Mouse (Mus musculus) adrenal gland, postnatal 0 days (tissue): ENCODE data around the gene Arhgef25. TPM values are rescaled to one million over a fixed set of nuclear protein-coding genes. Genes with fewer than 3 reads are reported as not detected.

Experiments used
- polyA plus RNA-seq: library from polyadenylated mRNA; unstranded; fragments of >200 nt; fragmentation: Nextera tagmentation; extraction: Ambion mirVana; gene quantifications from 2 replicates; pipeline ENCODE4 v1.2.1, GENCODE M21; 2015

Arhgef25 gene
- polyA plus RNA-seq = 26.9 and 37.1 TPM in 2 replicates

GRCm38 (mm10) chr10:127189651-127190381 lies at the start of gene Arhgef25:
Gene Arhgef25, minus strand, starts transcription at chr10:127190083.

DNA sequence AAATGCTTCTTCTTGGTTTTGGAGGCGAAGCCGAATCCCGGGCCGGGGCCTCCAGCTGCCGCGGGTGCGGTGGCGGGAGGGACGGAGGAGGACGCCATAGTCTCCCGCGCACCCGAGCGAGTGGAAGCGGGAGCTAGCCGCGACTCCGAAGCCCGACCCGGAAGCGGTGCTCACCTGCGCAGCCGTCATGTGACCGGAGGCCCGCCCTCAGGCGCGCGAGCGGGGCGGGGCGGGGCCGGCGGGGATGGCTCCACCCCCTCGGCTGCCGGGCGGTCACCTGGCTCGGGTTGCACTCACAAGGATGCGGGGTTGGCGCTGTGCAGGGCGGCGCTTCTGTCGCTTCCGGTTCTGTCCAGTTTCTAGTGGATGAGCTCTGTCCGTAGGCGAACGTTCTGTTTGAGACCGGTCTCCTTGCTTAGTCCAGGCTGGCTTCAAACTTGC lies 21.6 kb upstream of the Arhgef25 start, which contains the start of gene Pip4k2c:
Pip4k2c (minus strand) TSS at position 172 of the 441 bp plus-strand sequence.

DNA sequence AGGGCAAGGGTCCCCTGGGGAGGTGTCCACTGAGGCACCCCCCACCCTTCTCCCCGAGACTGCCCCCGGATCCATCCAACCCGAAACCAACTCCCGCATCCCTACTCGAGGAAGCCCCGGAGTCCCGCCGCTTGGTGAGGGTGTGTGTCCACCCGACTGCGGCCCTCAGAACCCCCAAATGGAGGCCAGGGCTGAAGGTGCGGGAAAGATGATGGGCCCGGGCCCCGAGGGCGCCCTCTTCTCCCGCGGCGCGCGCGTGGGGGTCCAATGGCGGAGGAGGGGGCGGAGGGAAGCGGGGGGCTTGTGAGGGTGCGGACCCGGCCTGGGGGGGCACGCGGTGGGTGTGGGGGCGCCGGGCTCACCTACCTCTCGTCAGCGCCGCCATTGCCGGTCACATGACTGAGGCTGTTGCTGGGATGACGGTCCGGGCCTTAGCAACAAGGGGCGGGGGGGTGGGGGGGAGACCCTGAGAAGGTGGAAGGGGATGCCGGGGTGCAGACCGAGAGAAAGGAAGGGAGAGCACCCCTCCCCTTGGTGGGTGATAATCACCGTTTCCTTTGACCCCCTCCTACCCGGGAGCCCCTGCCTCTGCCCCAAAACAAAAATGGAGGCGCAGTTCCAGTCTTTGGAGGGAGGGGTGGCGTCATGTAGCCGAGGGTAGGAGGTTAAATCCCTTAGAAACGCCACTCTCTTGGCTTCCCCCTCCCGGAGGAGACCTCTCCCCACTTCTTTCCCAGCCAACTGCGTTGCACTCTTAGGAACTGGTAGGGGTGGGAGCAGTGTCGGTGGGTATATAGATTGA lies 5.6 kb upstream of the Arhgef25 start, which contains the start of gene Dtx3:
Dtx3 (minus strand) TSS at position 401 of the 802 bp plus-strand sequence.

DNA sequence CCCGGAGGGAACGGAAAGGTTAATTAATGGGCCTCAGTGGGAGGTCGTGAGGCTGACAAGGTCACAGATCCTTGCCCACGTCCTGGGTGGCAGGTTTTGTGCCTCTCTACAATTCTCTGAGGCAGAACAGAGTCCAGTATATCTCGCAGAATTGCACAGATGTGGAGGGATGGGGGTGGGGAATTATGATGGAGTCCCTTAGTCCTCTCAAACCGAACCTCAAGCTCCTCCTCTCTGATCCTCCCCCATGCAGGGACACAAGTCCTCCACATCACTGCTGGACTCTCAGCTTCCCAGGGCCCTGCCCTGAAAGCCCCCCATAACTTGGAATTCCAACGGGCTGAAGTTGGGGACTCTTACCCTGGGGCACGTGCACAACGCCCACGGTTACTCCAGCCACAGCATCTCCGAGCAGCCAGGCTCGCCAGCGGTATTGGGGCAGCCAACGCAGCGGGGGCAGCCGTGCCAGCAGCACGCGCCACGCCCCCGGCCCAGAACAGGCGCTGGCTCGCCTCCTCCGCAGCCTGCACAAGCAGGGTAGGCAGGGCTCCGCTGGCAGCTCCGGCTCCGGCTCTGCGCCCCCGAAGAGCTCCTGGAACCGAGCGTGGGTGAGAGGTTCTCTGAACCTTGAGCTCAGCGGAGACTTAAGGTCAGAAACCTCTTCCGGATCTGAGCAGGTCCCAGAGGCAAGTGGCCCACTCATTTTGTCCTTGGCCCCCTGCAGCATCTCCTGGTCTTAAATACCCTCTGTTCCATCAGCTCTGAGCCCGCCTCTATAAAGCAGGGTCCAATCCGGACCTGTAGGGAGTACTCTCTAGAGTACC lies 9.8 kb downstream of the Arhgef25 start, which contains the start of gene Slc26a10:
Slc26a10 (minus strand) TSS at position 775 of the 824 bp plus-strand sequence.

DNA sequence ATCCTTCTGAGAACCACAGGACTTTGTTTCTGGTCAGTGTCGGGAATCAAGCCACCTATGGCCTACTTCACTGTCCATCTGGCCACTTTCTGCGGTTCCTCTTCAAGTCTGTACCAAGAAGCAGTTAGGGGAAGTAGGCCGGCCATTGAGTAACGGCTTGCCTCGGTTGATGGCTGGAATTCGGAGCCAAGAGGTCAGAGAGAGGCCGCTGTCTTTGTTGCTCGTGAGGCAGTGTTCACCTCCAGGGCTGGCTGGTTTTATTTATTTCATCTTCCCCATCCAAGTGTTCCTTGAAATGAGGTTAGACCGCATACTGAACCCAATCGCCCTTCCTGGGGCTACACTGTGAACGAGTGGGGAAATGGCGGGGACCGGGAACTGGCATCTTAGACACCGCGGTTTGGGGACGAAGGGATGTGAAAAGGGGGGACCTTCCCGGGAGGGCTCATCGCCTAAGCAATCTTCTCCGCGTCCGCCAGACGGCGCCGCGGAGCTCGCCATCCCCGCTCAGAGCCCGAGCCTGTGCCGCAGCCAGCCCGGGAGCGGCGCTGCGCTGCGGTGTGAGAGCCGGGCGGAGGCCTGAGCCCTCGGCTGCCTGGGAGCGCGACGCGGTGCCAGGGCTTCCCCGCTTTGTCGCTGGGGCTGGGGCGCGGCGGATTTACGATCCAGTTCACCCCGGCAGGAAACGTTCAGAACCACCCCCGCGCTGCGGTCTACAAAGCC lies 25.1 kb downstream of the Arhgef25 start, which contains the start of gene B4galnt1:
B4galnt1 (plus strand) TSS at position 595 of the 723 bp plus-strand sequence.

Other genes starting within 250 kb of the Arhgef25 start
- 47.7 and 54.5 TPM in 2 replicates for gene Ctdsp2, start 211.4 kb downstream of the Arhgef25 start, polyA plus RNA-seq
- gene Avil, start 189.4 kb downstream of the Arhgef25 start, polyA plus RNA-seq = 0.22 and 0.69 TPM in 2 replicates
- 48.6 and 93.0 TPM in 2 replicates for gene Tsfm, start 159.2 kb downstream of the Arhgef25 start, polyA plus RNA-seq
- 21.1 and 31.5 TPM in 2 replicates for gene Mettl1, start 148.7 kb downstream of the Arhgef25 start, polyA plus RNA-seq
- gene Eef1akmt3, start 148.6 kb downstream of the Arhgef25 start, polyA plus RNA-seq = 0.05 and 0.15 TPM in 2 replicates
- gene Cyp27b1, start 141.8 kb downstream of the Arhgef25 start, polyA plus RNA-seq = 0.25 and 0.30 TPM in 2 replicates
- 0.98 and 1.1 TPM in 2 replicates for gene March9, start 129.9 kb downstream of the Arhgef25 start, polyA plus RNA-seq
- gene Cdk4, start 126.5 kb downstream of the Arhgef25 start, polyA plus RNA-seq = 454 and 569 TPM in 2 replicates
- 127 and 168 TPM in 2 replicates for gene Tspan31, start 119.8 kb downstream of the Arhgef25 start, polyA plus RNA-seq
- gene Agap2, start 114.8 kb downstream of the Arhgef25 start, polyA plus RNA-seq = 0.20 and 0.39 TPM in 2 replicates
- 70.0 and 115 TPM in 2 replicates for gene Os9, start 69.0 kb downstream of the Arhgef25 start, polyA plus RNA-seq
- 8.3 and 11.5 TPM in 2 replicates for gene B4galnt1, start 24.9 kb downstream of the Arhgef25 start, polyA plus RNA-seq
- 0.77 and 1.5 TPM in 2 replicates for gene Slc26a10, start 9.4 kb downstream of the Arhgef25 start, polyA plus RNA-seq
- 71.2 and 89.3 TPM in 2 replicates for gene Dtx3, start 5.6 kb upstream of the Arhgef25 start, polyA plus RNA-seq
- 20.1 and 31.2 TPM in 2 replicates for gene Pip4k2c, start 21.5 kb upstream of the Arhgef25 start, polyA plus RNA-seq
- gene Kif5a, start 73.3 kb upstream of the Arhgef25 start, polyA plus RNA-seq = 9.4 and 28.5 TPM in 2 replicates
- gene Dctn2, start 76.3 kb upstream of the Arhgef25 start, polyA plus RNA-seq = 179 and 189 TPM in 2 replicates
- gene Mbd6, start 98.9 kb upstream of the Arhgef25 start, polyA plus RNA-seq = 8.1 and 10.8 TPM in 2 replicates
- gene Mars, start 121.7 kb upstream of the Arhgef25 start, polyA plus RNA-seq = 74.6 and 97.2 TPM in 2 replicates
- gene Arhgap9, start 131.9 kb upstream of the Arhgef25 start, polyA plus RNA-seq = 4.9 and 5.0 TPM in 2 replicates
- 2.6 and 3.4 TPM in 2 replicates for gene Gli1, start 151.9 kb upstream of the Arhgef25 start, polyA plus RNA-seq
- 1.4 and 1.7 TPM in 2 replicates for gene Inhbe, start 164.3 kb upstream of the Arhgef25 start, polyA plus RNA-seq
- gene Inhbc, start 180.3 kb upstream of the Arhgef25 start, polyA plus RNA-seq = 0.46 and 0.61 TPM in 2 replicates
- gene R3hdm2, start 190.2 kb upstream of the Arhgef25 start, polyA plus RNA-seq = 29.8 and 36.2 TPM in 2 replicates